In the genomic region with DNA sequence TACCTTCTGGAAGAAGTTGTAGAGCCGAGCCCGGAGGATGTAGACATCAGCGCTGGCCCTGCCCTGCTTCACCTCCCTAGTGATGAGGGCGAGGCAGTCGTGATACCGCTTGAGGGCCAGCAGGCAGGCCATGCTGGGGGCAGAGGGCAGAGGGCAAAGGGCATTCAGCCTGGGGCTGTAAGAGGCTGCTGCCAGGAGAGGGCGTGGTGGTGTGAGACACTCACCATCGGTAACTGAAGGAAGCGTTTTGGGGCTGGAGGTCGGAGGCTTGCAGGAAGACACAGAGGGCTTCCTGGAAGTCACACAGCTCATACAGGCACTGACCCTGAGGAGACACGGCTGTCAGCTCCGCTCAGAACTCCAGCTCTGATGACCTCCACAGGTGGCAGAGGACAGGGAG, we compare ENCODE assay signal across 1 mouse cellular context.
TF ChIP-seq lines count a peak whose summit lies in the region.

No protein-coding gene starts in this region.

TF ChIP-seq in MEL, 35 proteins besides CTCF, POLR2A, EP300 and RAD21:
- TF ChIP-seq ZC3H11A (IDR thresholded peaks at IDR 0.05; ENCODE audit: low read depth, low read length) (no peak), SIN3A (IDR thresholded peaks at IDR 0.05; ENCODE audit: low read length) (no peak), MYC (IDR thresholded peaks at IDR 0.05; ENCODE audit: low read depth, low read length) (no peak), ZMIZ1 (IDR thresholded peaks at IDR 0.05; ENCODE audit: low read depth, low read length) (no peak), KAT2A (conservative IDR thresholded peaks at IDR 0.05; ENCODE audit: low read depth, low read length) (no peak), HCFC1 (IDR thresholded peaks at IDR 0.05; ENCODE audit: low read depth, low read length) (no peak), MYB (IDR thresholded peaks at IDR 0.05; ENCODE audit: low read depth, low read length) (no peak), RCOR1 (IDR thresholded peaks at IDR 0.05; ENCODE audit: low read depth, low read length) (no peak), USF1 (IDR thresholded peaks at IDR 0.05; ENCODE audit: low read depth, low read length) (no peak), BHLHE40 (IDR thresholded peaks at IDR 0.05; ENCODE audit: borderline replicate concordance, low read depth, low read length) (no peak), ZNF384 (IDR thresholded peaks at IDR 0.05; ENCODE audit: low read depth, low read length) (no peak), ELF1 (IDR thresholded peaks at IDR 0.05; ENCODE audit: low read depth, low read length) (no peak), ETS1 (IDR thresholded peaks at IDR 0.05; ENCODE audit: low read depth, low read length) (no peak), MXI1 (IDR thresholded peaks at IDR 0.05; ENCODE audit: low read depth, low read length) (no peak), MAZ (IDR thresholded peaks at IDR 0.05; ENCODE audit: low read depth, low read length) (no peak), POLR2AphosphoS2 (IDR thresholded peaks at IDR 0.05; ENCODE audit: low read length) (no peak), MAFK (IDR thresholded peaks at IDR 0.05; ENCODE audit: borderline replicate concordance, low read depth, low read length) (no peak)
